Mouse (Mus musculus) cerebral cortex, adult 2 months (tissue): ENCODE data around the gene 2510002D24Rik.

Experiments used
- WGBS: fragments of 180-500 bp; shearing (Covaris S2); methylation state at CpG from one replicate; pipeline ENCODE4 v1.1.7; 2018; 5-methylcytosine and 5-hydroxymethylcytosine counted together

The 2510002D24Rik gene

GRCm38 (mm10) chr16:18836468-18837208 lies at the start of gene 2510002D24Rik, which contains the start of gene Gm28539:
Gene 2510002D24Rik, plus strand, starts transcription at chr16:18836578.
Gene Gm28539, plus strand, starts transcription at chr16:18836584.
- 1% methylated on average over 46 of the region's 46 CpGs for WGBS

GRCm38 (mm10) chr16:18786652-18787051 lies 49.7 kb upstream of the 2510002D24Rik start:
- WGBS, result 92% methylated on average over 10 of the region's 10 CpGs

- 91% methylated on average over 10 of the region's 10 CpGs for WGBS
Observed at GRCm38 (mm10) chr16:18788627-18789406, 47.6 kb upstream of the 2510002D24Rik start.

- 68% methylated on average over 11 of the region's 11 CpGs for WGBS
Observed at GRCm38 (mm10) chr16:18795223-18795899, 41.0 kb upstream of the 2510002D24Rik start.

- WGBS, result 68% methylated on average over 7 of the region's 7 CpGs
Observed at GRCm38 (mm10) chr16:18796645-18797044, 39.7 kb upstream of the 2510002D24Rik start.

- WGBS, result 90% methylated on average over 5 of the region's 5 CpGs
Observed at GRCm38 (mm10) chr16:18798151-18798550, 38.2 kb upstream of the 2510002D24Rik start.

- 49% methylated on average over 2 of the region's 2 CpGs for WGBS
Observed at GRCm38 (mm10) chr16:18798841-18799240, 37.5 kb upstream of the 2510002D24Rik start.

- WGBS, result 60% methylated on average over 2 of the region's 2 CpGs
Observed at GRCm38 (mm10) chr16:18805746-18806145, 30.6 kb upstream of the 2510002D24Rik start.

- WGBS, result 91% methylated on average over 5 of the region's 5 CpGs
Observed at GRCm38 (mm10) chr16:18809001-18809400, 27.4 kb upstream of the 2510002D24Rik start.

- WGBS, result 5% methylated on average over 5 of the region's 5 CpGs
Observed at GRCm38 (mm10) chr16:18811032-18811431, 25.3 kb upstream of the 2510002D24Rik start.

- under 1% methylated on average over 42 of the region's 42 CpGs for WGBS
Observed at GRCm38 (mm10) chr16:18811468-18812384, 24.7 kb upstream of the 2510002D24Rik start, which contains the start of the genes Ufd1 and Cdc45. Gene Ufd1, plus strand, starts transcription at chr16:18811779. Gene Cdc45, minus strand, starts transcription at chr16:18811987.

- WGBS, result 2% methylated on average over 31 of the region's 31 CpGs
Observed at GRCm38 (mm10) chr16:18812385-18812910, 23.9 kb upstream of the 2510002D24Rik start.

- 33% methylated on average over 1 of the region's 1 CpGs for WGBS
Observed at GRCm38 (mm10) chr16:18822356-18822755, 14.0 kb upstream of the 2510002D24Rik start.

GRCm38 (mm10) chr16:18822925-18823324 lies 13.5 kb upstream of the 2510002D24Rik start:
- WGBS, result 29% methylated on average over 4 of the region's 4 CpGs

GRCm38 (mm10) chr16:18828630-18829029 lies 7.7 kb upstream of the 2510002D24Rik start:
- WGBS, result 83% methylated on average over 3 of the region's 3 CpGs

- WGBS, result 81% methylated on average over 6 of the region's 6 CpGs
Observed at GRCm38 (mm10) chr16:18829102-18829501, 7.3 kb upstream of the 2510002D24Rik start.

- WGBS, result 49% methylated on average over 2 of the region's 2 CpGs
Observed at GRCm38 (mm10) chr16:18833486-18833885, 2.9 kb upstream of the 2510002D24Rik start.

GRCm38 (mm10) chr16:18836073-18836467 lies 308 bp upstream of the 2510002D24Rik start:
- WGBS, result 29% methylated on average over 3 of the region's 3 CpGs

- 72% methylated on average over 4 of the region's 4 CpGs for WGBS
Observed at GRCm38 (mm10) chr16:18838346-18838745, 2.0 kb downstream of the 2510002D24Rik start.

GRCm38 (mm10) chr16:18846301-18846820 lies 10.0 kb downstream of the 2510002D24Rik start:
- WGBS, result 89% methylated on average over 15 of the region's 15 CpGs
